Mouse (Mus musculus): Measurements from ENCODE around the gene Cep78.

GRCm38 (mm10) chr19:16007131-16007530 lies 22.3 kb upstream of the Cep78 start:
- no peak for TF ChIP-seq POLR2A (IDR thresholded peaks at IDR 0.05; ENCODE audit: insufficient read length, low read depth)
- TF ChIP-seq E2F4 (IDR thresholded peaks at IDR 0.05; ENCODE audit: insufficient read depth), result no peak
- no peak for TF ChIP-seq MYOD1 (IDR thresholded peaks at IDR 0.05; ENCODE audit: control insufficient read depth in 1 of 3, insufficient read length in 2 of 3, low read depth in 2 of 3)
- TF ChIP-seq MYOG (IDR thresholded peaks at IDR 0.05; ENCODE audit: control insufficient read depth in 1 of 3, insufficient read depth in 1 of 3, insufficient read length in 2 of 3, low read depth in 2 of 3), result no peak
- no peak for TF ChIP-seq MAX (IDR thresholded peaks at IDR 0.05; ENCODE audit: low read depth)
- no peak for TF ChIP-seq POLR2AphosphoS2 (IDR thresholded peaks at IDR 0.05; ENCODE audit: insufficient read length, low read depth)
- TF ChIP-seq TCF12 (IDR thresholded peaks at IDR 0.05; ENCODE audit: insufficient read depth, poor library complexity, severe bottlenecking), result no peak
- TF ChIP-seq CEBPB (IDR thresholded peaks at IDR 0.05; ENCODE audit: insufficient read depth, poor library complexity, severe bottlenecking), result no peak
- no peak for TF ChIP-seq SRF (IDR thresholded peaks at IDR 0.05; ENCODE audit: control insufficient read depth, insufficient read length, low read depth)
- no peak for TF ChIP-seq REST (IDR thresholded peaks at IDR 0.05; ENCODE audit: insufficient read depth, insufficient read length)
- no peak for TF ChIP-seq USF1 (IDR thresholded peaks at IDR 0.05; ENCODE audit: low read depth)

All from myocyte (in vitro differentiated cells).